Mouse (Mus musculus) lung, postnatal 0 days (tissue): ENCODE data around the gene Zfp827.

Experiments
- CTCF ChIP-seq: IDR thresholded peaks from 2 replicates; pipeline ENCODE4 v1.5.1; 2016; ENCODE audit warnings: antibody characterized with exemption, mild to moderate bottlenecking
- EP300 ChIP-seq: IDR thresholded peaks from 2 replicates; pipeline ENCODE4 v1.6.1; 2016; ENCODE audit warnings: antibody characterized with exemption, mild to moderate bottlenecking, control low read depth

DNA sequence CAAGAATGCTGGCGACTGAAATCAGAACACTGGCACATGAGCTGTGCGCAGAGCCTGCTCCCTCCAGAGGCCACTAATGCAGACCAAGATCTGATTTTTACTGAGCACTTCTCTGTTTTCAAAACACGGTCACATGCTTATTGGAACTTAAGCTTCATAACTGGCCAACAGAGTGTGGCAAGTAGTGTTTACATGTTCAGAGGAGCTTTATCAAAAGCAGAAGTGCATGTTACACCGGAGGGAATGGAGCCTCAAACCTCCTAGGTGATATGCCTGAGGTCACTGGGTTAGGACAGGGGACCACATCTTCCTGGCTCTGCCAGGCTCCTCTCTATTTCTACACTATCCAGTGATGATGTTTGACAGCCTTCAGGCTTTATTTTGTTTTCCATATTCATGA lies 31.1 kb downstream of the Zfp827 start:
- no peak for TF ChIP-seq EP300
- no peak for TF ChIP-seq CTCF
